Mouse (Mus musculus) midbrain, embryonic 15.5 days (tissue): ENCODE measurements around the gene Ctsz. TPM values are rescaled to one million over a fixed set of nuclear protein-coding genes. Genes with fewer than 3 reads are reported as not detected.
A peak's percentile ranks its signal among the peaks of the same experiment; 100 is the strongest.

Experiments
- ATAC-seq: fragments of 200-750 bp; cut with Nextera tagmentation; replicated peaks from 2 replicates; pipeline ENCODE4 v1.8.0; 2017; ENCODE audit warnings: moderate TSS enrichment
- H3K27ac ChIP-seq: fragments of 300-500 bp; sonication (generic); 2 replicates; pipeline ENCODE4 v1.5.1; 2015; ENCODE audit warnings: mild to moderate bottlenecking, inconsistent platforms
- H3K27me3 ChIP-seq: fragments of 300-500 bp; sonication (generic); replicated peaks from 2 replicates; pipeline ENCODE4 v1.6.1; 2015; ENCODE audit warnings: inconsistent platforms
- H3K36me3 ChIP-seq: fragments of 300-500 bp; sonication (generic); replicated peaks from 2 replicates; pipeline ENCODE4 v1.6.1; 2015; ENCODE audit warnings: inconsistent platforms
- H3K4me1 ChIP-seq: fragments of 300-500 bp; sonication (generic); 2 replicates; pipeline ENCODE4 v1.6.1; 2015; ENCODE audit warnings: inconsistent platforms
- H3K4me2 ChIP-seq: fragments of 300-500 bp; sonication (generic); 2 replicates; pipeline ENCODE4 v1.6.1; 2015; ENCODE audit warnings: inconsistent platforms, mild to moderate bottlenecking, moderate library complexity
- H3K4me3 ChIP-seq: fragments of 300-500 bp; sonication (generic); 2 replicates; pipeline ENCODE4 v1.5.1; 2015; ENCODE audit warnings: mild to moderate bottlenecking, inconsistent platforms
- H3K9ac ChIP-seq: fragments of 300-500 bp; sonication (generic); 2 replicates; pipeline ENCODE4 v1.6.1; 2015; ENCODE audit warnings: mild to moderate bottlenecking, inconsistent platforms
- H3K9me3 ChIP-seq: fragments of 300-500 bp; sonication (generic); 2 replicates; pipeline ENCODE4 v1.6.1; 2016; ENCODE audit warnings: inconsistent platforms
- WGBS: fragments of 180-500 bp; shearing (Covaris S2); methylation state at CpG from one replicate; pipeline ENCODE4 v1.1.7; 2015; ENCODE audit warnings: mixed read lengths; 5-methylcytosine and 5-hydroxymethylcytosine counted together
- polyA plus RNA-seq: library from polyadenylated mRNA; unstranded; fragments of >200 nt; fragmentation: Nextera tagmentation; extraction: Ambion mirVana; gene quantifications from 2 replicates; pipeline ENCODE4 v1.2.1, GENCODE M21; 2015

Gene Ctsz
- polyA plus RNA-seq, 1 experiment from 2014 or later = 63.8 TPM

- Histone ChIP-seq H3K4me2 (peak overlapping the region; percentile 87), H3K4me3 (peak overlapping the region; percentile 90), H3K9me3 (no peaks in the 10 kb centered on the region), H3K4me1 (peaks cover 12% of the 10 kb centered on the region), H3K9ac (no peak overlapping the region), H3K27me3 (no peaks in the 10 kb centered on the region), H3K27ac (no peak overlapping the region), H3K36me3 (no peaks in the 10 kb centered on the region)
- ATAC-seq = peak; percentile 13; the same call in 1 of the 2 replicates
- WGBS = 48% methylated on average over 18 of the region's 18 CpGs
Observed at GRCm38 (mm10) chr2:174415001-174415730, 23.7 kb downstream of the Ctsz start.

GRCm38 (mm10) chr2:174413127-174413526 lies 25.7 kb downstream of the Ctsz start:
- no peak for ATAC-seq
- H3K4me1 ChIP-seq = peaks cover 12% of the 10 kb centered on the region
- H3K4me2 ChIP-seq = no peak overlapping the region
- no peak overlapping the region for H3K9ac ChIP-seq
- H3K9me3 ChIP-seq = no peaks in the 10 kb centered on the region
- WGBS = 79% methylated on average over 7 of the region's 7 CpGs
- no peak overlapping the region for H3K27ac ChIP-seq
- H3K36me3 ChIP-seq = no peaks in the 10 kb centered on the region
- H3K27me3 ChIP-seq = no peaks in the 10 kb centered on the region
- H3K4me3 ChIP-seq = no peak overlapping the region

GRCm38 (mm10) chr2:174410222-174410621 lies 28.6 kb downstream of the Ctsz start:
- Histone ChIP-seq H3K4me2 (no peak overlapping the region), H3K4me3 (no peak overlapping the region), H3K9ac (no peak overlapping the region), H3K36me3 (no peaks in the 10 kb centered on the region), H3K27ac (no peak overlapping the region), H3K4me1 (no peaks in the 10 kb centered on the region), H3K9me3 (no peaks in the 10 kb centered on the region), H3K27me3 (no peaks in the 10 kb centered on the region)
- ATAC-seq = no peak
- 60% methylated on average over 2 of the region's 2 CpGs for WGBS

DNA sequence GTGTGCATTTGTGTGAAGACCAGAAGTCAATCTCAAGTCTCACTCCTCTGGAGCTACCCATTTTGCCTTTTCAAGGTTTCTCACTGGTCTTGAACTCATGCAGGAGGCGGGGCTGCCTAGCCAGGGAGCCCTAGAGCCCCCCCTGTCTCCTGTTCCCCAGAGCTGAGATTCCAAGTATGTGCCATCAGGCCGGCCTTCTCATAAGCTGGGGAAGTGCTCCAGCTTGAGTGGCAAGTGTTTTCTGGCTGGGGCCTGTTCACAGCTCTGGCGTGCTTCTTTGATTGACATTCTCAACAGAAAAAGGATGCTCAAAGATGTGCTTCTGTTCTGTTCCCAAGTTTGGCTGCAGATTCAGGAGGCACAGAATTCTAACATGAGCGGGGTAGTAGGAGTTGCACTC lies 38.4 kb downstream of the Ctsz start:
- H3K9ac ChIP-seq = no peak overlapping the region
- 82% methylated on average over 4 of the region's 4 CpGs for WGBS
- H3K27me3 ChIP-seq = no peaks in the 10 kb centered on the region
- H3K4me3 ChIP-seq = no peak overlapping the region
- H3K9me3 ChIP-seq = no peaks in the 10 kb centered on the region
- ATAC-seq = no peak
- no peak overlapping the region for H3K4me2 ChIP-seq
- no peak overlapping the region for H3K27ac ChIP-seq
- no peaks in the 10 kb centered on the region for H3K4me1 ChIP-seq
- H3K36me3 ChIP-seq = no peaks in the 10 kb centered on the region

DNA sequence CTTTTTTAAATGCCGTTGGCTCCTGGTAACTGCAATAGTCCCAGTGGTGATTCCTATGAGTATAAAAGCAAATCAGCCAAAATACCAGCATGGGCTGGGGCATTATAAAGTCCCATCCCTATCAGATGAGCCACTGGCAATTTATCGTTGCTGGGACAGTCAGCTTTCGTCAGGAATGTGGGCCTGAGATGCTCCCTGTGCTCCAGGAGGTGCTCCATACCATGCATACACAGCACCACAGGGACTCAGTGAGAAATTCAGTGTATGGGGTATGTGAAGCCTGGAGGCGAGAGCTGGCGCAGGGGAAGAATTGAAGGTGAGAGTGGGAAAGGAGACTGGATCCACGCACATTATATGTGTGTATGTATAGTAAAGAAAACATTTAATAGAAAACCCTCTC lies 41.0 kb downstream of the Ctsz start:
- H3K4me1 ChIP-seq = no peaks in the 10 kb centered on the region
- no peak overlapping the region for H3K4me2 ChIP-seq
- H3K36me3 ChIP-seq = no peaks in the 10 kb centered on the region
- no peak overlapping the region for H3K9ac ChIP-seq
- no peaks in the 10 kb centered on the region for H3K27me3 ChIP-seq
- H3K27ac ChIP-seq = no peak overlapping the region
- no peak overlapping the region for H3K4me3 ChIP-seq
- ATAC-seq = no peak
- WGBS = 92% methylated on average over 6 of the region's 6 CpGs
- H3K9me3 ChIP-seq = no peaks in the 10 kb centered on the region

- H3K27ac ChIP-seq = no peak overlapping the region
- no peak overlapping the region for H3K4me2 ChIP-seq
- H3K9ac ChIP-seq = no peak overlapping the region
- H3K36me3 ChIP-seq = no peaks in the 10 kb centered on the region
- WGBS = 94% methylated on average over 1 of the region's 1 CpGs
- H3K9me3 ChIP-seq = no peaks in the 10 kb centered on the region
- ATAC-seq = no peak
- no peaks in the 10 kb centered on the region for H3K4me1 ChIP-seq
- no peak overlapping the region for H3K4me3 ChIP-seq
- H3K27me3 ChIP-seq = no peaks in the 10 kb centered on the region
Observed at GRCm38 (mm10) chr2:174397065-174397464, 41.8 kb downstream of the Ctsz start.

GRCm38 (mm10) chr2:174396643-174397042 lies 42.2 kb downstream of the Ctsz start:
- WGBS = 85% methylated on average over 10 of the region's 10 CpGs
- no peak overlapping the region for H3K4me3 ChIP-seq
- no peak overlapping the region for H3K9ac ChIP-seq
- H3K27ac ChIP-seq = no peak overlapping the region
- no peaks in the 10 kb centered on the region for H3K4me1 ChIP-seq
- no peak overlapping the region for H3K4me2 ChIP-seq
- no peak for ATAC-seq
- no peaks in the 10 kb centered on the region for H3K9me3 ChIP-seq
- H3K27me3 ChIP-seq = no peaks in the 10 kb centered on the region
- H3K36me3 ChIP-seq = no peaks in the 10 kb centered on the region

- WGBS = 89% methylated on average over 5 of the region's 5 CpGs
Observed at GRCm38 (mm10) chr2:174393383-174393782, 45.5 kb downstream of the Ctsz start.

GRCm38 (mm10) chr2:174392554-174392953 lies 46.3 kb downstream of the Ctsz start:
- Histone ChIP-seq H3K4me1 (no peaks in the 10 kb centered on the region), H3K4me2 (no peak overlapping the region), H3K27me3 (no peaks in the 10 kb centered on the region), H3K27ac (no peak overlapping the region), H3K9me3 (no peaks in the 10 kb centered on the region), H3K36me3 (no peaks in the 10 kb centered on the region), H3K4me3 (no peak overlapping the region), H3K9ac (no peak overlapping the region)
- no peak for ATAC-seq
- WGBS = 61% methylated on average over 7 of the region's 9 CpGs

More at GRCm38 (mm10) chr2:174393383-174393782, 45.5 kb downstream of the Ctsz start:
- Histone ChIP-seq H3K9ac (no peak overlapping the region), H3K4me1 (no peaks in the 10 kb centered on the region), H3K4me3 (no peak overlapping the region), H3K27ac (no peak overlapping the region), H3K4me2 (no peak overlapping the region), H3K27me3 (no peaks in the 10 kb centered on the region), H3K9me3 (no peaks in the 10 kb centered on the region), H3K36me3 (no peaks in the 10 kb centered on the region)
- ATAC-seq = no peak

DNA sequence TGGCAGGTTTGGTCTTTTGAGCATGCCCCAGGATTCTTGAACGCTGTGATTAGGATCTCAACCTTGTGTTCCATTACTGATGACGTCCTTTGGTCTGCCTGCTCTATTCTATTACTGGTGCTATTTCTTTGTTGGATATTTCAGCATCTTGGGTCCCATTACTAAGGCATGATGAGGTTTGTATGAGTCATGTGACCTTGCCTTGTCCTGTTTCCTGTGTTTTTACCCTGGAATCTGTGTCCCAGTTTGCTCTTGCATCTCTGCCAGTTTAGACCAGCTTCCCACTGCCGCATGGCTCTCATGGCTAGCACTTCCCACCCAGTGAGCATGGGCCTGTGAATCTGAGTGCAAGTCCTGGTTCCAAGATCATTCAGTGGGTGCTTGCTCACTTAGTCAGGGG lies 46.9 kb downstream of the Ctsz start:
- H3K27me3 ChIP-seq = no peaks in the 10 kb centered on the region
- H3K36me3 ChIP-seq = no peaks in the 10 kb centered on the region
- 87% methylated on average over 3 of the region's 3 CpGs for WGBS
- no peaks in the 10 kb centered on the region for H3K9me3 ChIP-seq
- H3K27ac ChIP-seq = no peak overlapping the region
- ATAC-seq = no peak
- no peak overlapping the region for H3K4me3 ChIP-seq
- H3K4me1 ChIP-seq = no peaks in the 10 kb centered on the region
- no peak overlapping the region for H3K4me2 ChIP-seq
- H3K9ac ChIP-seq = no peak overlapping the region

GRCm38 (mm10) chr2:174381021-174381420 lies 57.8 kb downstream of the Ctsz start:
- Histone ChIP-seq H3K36me3 (no peaks in the 10 kb centered on the region), H3K27ac (no peak overlapping the region), H3K27me3 (no peaks in the 10 kb centered on the region), H3K9me3 (no peaks in the 10 kb centered on the region), H3K4me2 (no peak overlapping the region), H3K4me1 (no peaks in the 10 kb centered on the region), H3K9ac (no peak overlapping the region), H3K4me3 (no peak overlapping the region)
- WGBS = 94% methylated on average over 9 of the region's 9 CpGs
- no peak for ATAC-seq
